Mouse (Mus musculus): ENCODE measurements around the gene Noc3l. TPM values are rescaled to one million over a fixed set of nuclear protein-coding genes. Genes with fewer than 3 reads are reported as not detected.

Noc3l gene
- polyA plus RNA-seq, 1 experiment from 2014 or later, result 5.8 TPM

DNA sequence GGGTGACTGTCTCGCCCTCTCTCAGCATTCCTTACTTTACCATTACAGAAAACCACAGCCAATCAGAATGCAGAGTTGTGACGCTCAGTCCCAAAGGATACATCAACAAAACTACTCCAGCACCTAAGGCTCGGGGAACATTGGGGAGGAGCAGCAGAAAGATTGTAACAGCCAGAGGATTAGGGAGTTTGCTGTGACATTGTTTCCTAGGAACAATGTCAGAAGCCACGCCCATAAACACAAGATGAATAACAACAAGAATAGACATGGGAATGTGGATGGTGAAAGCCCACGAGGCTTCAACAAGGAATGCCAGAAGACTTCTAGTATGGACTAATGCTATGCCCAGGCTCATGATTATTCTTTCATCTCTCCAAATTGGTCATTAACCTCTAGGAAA lies 61.0 kb downstream of the Noc3l start:
- no peaks in the 10 kb centered on the region for H3K4me1 ChIP-seq (replicated peaks)
- DNase-seq, result no peak
- no peak for ATAC-seq (ENCODE audit: low read depth)
- no peak overlapping the region for H3K4me2 ChIP-seq
- no peaks in the 10 kb centered on the region for H3K36me3 ChIP-seq
- H3K9ac ChIP-seq, result no peak overlapping the region
- H3K27ac ChIP-seq, result no peak overlapping the region
- H3K27me3 ChIP-seq, result no peaks in the 10 kb centered on the region
- no peak overlapping the region for H3K4me3 ChIP-seq (replicated peaks)
- H3K9me3 ChIP-seq (replicated peaks), result no peaks in the 10 kb centered on the region
- 51% methylated on average over 5 of the region's 5 CpGs for WGBS (ENCODE audit: insufficient replicate concordance)

DNA sequence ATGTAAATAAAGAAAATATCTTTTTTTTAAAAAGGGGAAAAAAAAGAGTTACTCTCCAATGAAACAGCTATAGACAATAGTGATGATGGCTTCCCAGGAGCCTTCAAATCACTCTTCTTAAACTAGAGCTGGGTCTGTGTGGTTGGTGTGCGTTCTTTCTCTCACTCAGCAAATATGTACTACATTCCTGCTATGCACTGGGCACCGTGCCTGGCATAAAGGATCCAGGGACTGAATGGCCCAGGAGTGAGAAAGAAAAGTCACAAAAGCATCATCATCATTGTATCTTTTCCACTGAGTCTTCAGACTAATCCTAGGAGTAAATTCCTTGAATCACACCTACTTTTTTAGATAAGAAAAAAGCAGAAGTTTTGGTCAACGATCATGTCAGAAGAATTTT lies 61.9 kb downstream of the Noc3l start:
- Histone ChIP-seq H3K4me1 (replicated peaks) (no peaks in the 10 kb centered on the region), H3K4me3 (replicated peaks) (no peak overlapping the region), H3K36me3 (no peaks in the 10 kb centered on the region), H3K27ac (no peak overlapping the region), H3K9ac (no peak overlapping the region), H3K27me3 (no peaks in the 10 kb centered on the region), H3K9me3 (replicated peaks) (no peaks in the 10 kb centered on the region), H3K4me2 (no peak overlapping the region)
- ATAC-seq (ENCODE audit: low read depth), result no peak
- 58% methylated on average over 3 of the region's 3 CpGs for WGBS (ENCODE audit: insufficient replicate concordance)
- DNase-seq, result no peak

DNA sequence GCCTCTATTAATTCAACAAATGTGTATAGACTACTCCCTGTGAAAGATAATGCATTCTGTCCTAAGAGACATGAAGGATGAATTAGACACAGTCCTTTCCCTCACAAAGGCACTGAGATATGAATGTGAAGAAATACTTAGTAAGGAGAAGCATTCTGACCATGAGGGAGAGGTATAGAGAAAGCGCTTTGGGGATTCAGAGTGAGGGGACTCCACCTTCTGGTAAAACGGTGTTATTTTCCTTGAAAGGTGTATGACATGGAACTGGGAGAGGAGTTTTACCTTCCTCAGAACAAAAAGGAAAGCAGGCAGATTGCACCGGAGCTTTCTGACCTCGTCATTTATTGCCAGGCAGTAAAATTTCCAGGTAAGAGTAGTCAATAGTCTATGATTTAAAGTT lies 68.8 kb downstream of the Noc3l start:
- Histone ChIP-seq H3K9ac (no peak overlapping the region), H3K4me3 (replicated peaks) (no peak overlapping the region), H3K4me1 (replicated peaks) (no peaks in the 10 kb centered on the region), H3K4me2 (no peak overlapping the region), H3K27ac (no peak overlapping the region), H3K36me3 (no peaks in the 10 kb centered on the region), H3K27me3 (no peaks in the 10 kb centered on the region), H3K9me3 (replicated peaks) (no peaks in the 10 kb centered on the region)
- ATAC-seq (ENCODE audit: low read depth) (no peak), DNase-seq (no peak)
- 50% methylated on average over 4 of the region's 4 CpGs for WGBS (ENCODE audit: insufficient replicate concordance)

DNA sequence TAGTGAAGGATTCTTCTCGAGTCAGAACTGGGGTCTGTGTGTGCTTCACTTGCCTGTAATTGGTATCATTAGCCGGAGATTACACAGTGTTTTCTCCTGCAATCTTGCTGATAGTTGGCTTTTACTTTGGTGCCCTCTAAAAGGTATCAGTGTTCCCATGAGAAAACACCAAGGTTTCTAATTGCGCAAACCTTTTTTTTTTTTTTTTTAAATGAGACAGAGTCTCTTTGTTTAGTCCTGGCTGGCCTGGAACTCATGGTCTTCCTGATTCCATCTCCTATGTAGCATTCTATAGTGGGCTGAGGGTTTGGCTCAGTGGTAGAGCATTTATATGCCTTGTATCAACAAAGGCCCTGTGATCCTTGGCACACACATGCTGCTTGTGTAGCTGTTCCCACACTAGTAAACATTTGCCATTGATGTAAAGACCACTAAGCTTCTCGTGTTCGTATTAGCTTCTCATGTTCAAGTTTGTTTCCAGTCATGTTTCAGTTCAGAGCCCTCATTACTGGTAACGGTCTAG lies 72.5 kb downstream of the Noc3l start:
- H3K36me3 ChIP-seq, result no peaks in the 10 kb centered on the region
- 59% methylated on average over 6 of the region's 6 CpGs for WGBS (ENCODE audit: insufficient replicate concordance)
- no peaks in the 10 kb centered on the region for H3K4me1 ChIP-seq (replicated peaks)
- no peak overlapping the region for H3K27ac ChIP-seq
- H3K9ac ChIP-seq, result no peak overlapping the region
- no peak overlapping the region for H3K4me3 ChIP-seq (replicated peaks)
- DNase-seq (no peak), ATAC-seq (ENCODE audit: low read depth) (no peak)
- no peak overlapping the region for H3K4me2 ChIP-seq
- no peaks in the 10 kb centered on the region for H3K27me3 ChIP-seq
- no peaks in the 10 kb centered on the region for H3K9me3 ChIP-seq (replicated peaks)

DNA sequence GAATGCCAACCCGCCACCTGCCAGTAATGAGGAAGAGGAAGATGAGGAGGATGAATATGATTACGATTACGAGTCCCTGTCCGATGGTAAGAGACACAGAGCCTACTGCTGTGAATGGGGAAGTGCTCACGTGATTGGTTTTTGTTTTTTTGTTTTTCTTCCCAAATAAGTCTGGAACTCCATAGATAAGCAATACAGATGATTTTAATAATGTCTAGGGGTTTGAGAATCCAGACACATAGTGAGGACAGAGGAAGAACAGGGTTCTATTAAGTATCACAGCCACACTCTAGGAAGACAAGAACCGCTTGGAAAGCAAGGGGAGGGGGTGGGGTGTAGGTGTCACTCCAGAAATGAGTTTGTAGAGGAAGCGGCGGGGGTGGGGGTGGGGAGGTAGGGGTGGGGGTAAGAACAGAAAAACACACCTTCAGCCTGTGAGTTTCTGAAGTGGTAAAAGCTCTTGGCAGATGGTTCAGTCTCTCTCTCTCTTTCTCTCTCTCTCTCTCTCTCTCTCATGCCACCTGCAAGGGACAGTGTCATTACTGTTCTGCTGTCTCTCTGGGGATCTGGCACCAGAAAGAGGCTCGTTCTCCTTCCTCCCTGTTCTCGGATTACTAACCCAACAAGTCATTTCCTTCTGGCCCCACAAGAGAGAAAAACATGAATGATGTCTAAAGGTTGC lies 73.1 kb downstream of the Noc3l start:
- Histone ChIP-seq H3K36me3 (no peaks in the 10 kb centered on the region), H3K4me2 (no peak overlapping the region), H3K4me1 (replicated peaks) (no peaks in the 10 kb centered on the region), H3K9ac (no peak overlapping the region), H3K27ac (no peak overlapping the region), H3K4me3 (replicated peaks) (no peak overlapping the region), H3K9me3 (replicated peaks) (no peaks in the 10 kb centered on the region), H3K27me3 (no peaks in the 10 kb centered on the region)
- no peak for DNase-seq
- WGBS (ENCODE audit: insufficient replicate concordance), result 34% methylated on average over 10 of the region's 10 CpGs
- no peak for ATAC-seq (ENCODE audit: low read depth)

DNA sequence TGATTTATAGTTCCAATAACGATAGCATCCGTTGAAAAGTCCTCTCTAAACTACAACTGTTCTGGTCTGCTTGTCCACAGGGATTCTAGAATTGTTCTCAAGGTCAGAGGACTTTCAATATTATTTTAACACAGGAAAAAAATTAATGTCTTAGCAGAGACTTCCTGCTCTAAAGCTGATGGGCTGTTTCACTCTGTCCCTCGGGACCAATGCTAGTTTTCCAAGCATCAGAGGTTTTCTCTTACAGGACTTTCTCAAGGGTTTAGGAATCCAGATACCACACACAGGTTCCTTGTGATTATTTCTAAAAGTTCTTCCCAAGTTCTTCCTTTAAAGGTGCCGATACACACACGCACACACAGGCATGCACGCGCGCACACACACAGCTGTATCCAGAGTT lies 74.5 kb downstream of the Noc3l start:
- no peak overlapping the region for H3K4me2 ChIP-seq
- no peak for DNase-seq

More for the DNA sequence above, 74.5 kb downstream of the Noc3l start:
- Histone ChIP-seq H3K9ac (no peak overlapping the region), H3K27me3 (no peaks in the 10 kb centered on the region), H3K4me3 (replicated peaks) (no peak overlapping the region), H3K36me3 (no peaks in the 10 kb centered on the region), H3K27ac (no peak overlapping the region), H3K4me1 (replicated peaks) (no peaks in the 10 kb centered on the region), H3K9me3 (replicated peaks) (no peaks in the 10 kb centered on the region)
- ATAC-seq (ENCODE audit: low read depth), result no peak
- WGBS (ENCODE audit: insufficient replicate concordance), result 81% methylated on average over 8 of the region's 8 CpGs

Other genes with a start within 250 kb of the Noc3l start
- 1.2 and 1.4 TPM in 2 replicates for gene Tbc1d12, start 17.3 kb upstream of the Noc3l start, polyA plus RNA-seq (2015; fragmentation: Nextera tagmentation; extraction: Ambion mirVana)
- 33.0 and 52.0 TPM in 2 replicates for gene Hells, start 111.7 kb upstream of the Noc3l start, polyA plus RNA-seq (2015; fragmentation: Nextera tagmentation; extraction: Ambion mirVana)
- not detected in 2 replicates for gene Cyp2c55, start 187.8 kb upstream of the Noc3l start, polyA plus RNA-seq (2015; fragmentation: Nextera tagmentation; extraction: Ambion mirVana)
- not detected in 2 replicates for gene Cyp2c65, start 241.8 kb upstream of the Noc3l start, polyA plus RNA-seq (2015; fragmentation: Nextera tagmentation; extraction: Ambion mirVana)

Measured in liver, embryonic 13.5 days (tissue).